Mouse (Mus musculus) activated CD4-positive, CD25-positive, alpha-beta regulatory T cell, adult 4 months (primary cell): ENCODE measurements around the gene Gm48552. TPM values are rescaled to one million over a fixed set of nuclear protein-coding genes. Genes with fewer than 3 reads are reported as not detected.

Experiments used
- ATAC-seq: one replicate; pipeline ENCODE4 v1.8.0; 2017
- polyA plus RNA-seq, 2 experiments: library from polyadenylated mRNA; unstranded; fragments of 100-300 nt; shearing (Covaris generic); gene quantifications; one replicate each; pipeline ENCODE4 v1.2.1; 2017

Gm48552 gene
- polyA plus RNA-seq, result 1 to 10 TPM in 1 of 2 experiments, not detected in 1; 1.4 TPM

DNA sequence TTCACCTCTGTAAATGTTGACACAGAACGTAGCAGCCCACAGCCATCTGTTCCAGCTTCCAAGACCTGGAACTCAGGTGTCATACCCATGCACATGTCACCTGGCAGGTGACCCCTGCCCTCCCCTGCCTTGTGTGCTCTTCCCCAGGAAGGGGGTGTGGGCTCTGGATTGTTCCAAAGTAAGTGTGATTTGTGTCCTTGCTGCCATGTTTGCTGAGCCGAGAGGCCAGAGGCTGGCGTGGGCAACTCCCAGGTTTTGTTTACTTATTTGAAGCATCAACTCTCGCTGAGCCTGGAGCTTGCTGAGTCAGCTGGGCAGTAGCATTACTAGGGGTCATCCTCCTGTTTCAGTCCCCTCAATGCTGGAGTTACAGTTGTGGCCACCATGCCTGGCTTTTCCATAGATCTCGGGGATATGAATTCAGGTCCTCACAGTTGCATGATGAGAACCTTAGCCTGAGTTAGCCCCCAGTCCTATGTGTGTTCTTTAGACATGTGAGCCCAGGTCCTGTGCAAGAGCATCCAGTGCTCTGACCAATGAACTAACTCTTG is at the start of gene Gm48552:
Gene Gm48552, plus strand, starts transcription at position 501 of the 551 bp plus-strand sequence.
- ATAC-seq, result no peak

GRCm38 (mm10) chr10:81340551-81341332 is 48.1 kb upstream of the Gm48552 start:
- no peak for ATAC-seq

- ATAC-seq, result peak; percentile 51
Observed at GRCm38 (mm10) chr10:81341333-81341949, 47.4 kb upstream of the Gm48552 start.

DNA sequence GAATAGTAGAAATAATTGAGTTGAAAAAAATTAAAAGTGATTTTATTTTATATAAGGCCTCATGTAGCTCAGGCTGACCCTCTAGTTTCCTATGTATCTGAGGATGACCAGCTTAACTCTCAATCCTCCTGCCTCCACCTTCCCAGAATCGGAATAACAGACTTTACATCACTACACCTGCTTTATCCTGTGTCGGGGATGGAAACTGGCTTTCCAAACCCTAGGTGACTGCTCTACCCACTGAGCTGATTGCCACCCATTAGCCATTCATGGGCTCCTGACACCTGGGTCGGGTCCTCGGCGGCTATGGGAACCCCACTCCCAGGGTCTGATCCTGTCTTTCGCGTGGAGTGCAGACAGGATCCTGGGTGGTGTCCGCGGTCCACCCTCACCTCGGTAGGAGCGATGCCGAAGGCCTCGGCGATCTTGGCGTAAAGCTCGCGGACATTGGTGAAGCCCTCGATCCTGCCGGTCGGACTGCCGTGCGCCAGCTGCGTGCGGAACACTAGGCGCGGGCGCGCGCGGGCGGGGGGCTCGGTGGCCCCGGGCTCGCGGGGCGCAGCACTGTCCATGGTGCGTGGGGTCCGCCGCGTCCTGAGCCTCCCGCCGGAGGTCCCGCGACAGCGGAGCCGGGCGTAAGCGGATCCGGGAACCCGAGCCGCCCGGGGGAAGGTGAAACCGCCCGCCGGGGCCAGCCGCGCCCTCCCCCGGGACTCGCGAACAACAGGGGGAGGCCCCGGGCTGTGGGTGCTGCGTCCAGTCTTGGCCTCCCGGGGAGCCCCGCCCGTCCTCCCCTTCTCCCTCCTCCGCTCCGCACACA is 45.9 kb upstream of the Gm48552 start, which contains the start of gene Gipc3:
Gene Gipc3, minus strand, starts transcription at position 581 of the 820 bp plus-strand sequence.
- ATAC-seq, result no peak

DNA sequence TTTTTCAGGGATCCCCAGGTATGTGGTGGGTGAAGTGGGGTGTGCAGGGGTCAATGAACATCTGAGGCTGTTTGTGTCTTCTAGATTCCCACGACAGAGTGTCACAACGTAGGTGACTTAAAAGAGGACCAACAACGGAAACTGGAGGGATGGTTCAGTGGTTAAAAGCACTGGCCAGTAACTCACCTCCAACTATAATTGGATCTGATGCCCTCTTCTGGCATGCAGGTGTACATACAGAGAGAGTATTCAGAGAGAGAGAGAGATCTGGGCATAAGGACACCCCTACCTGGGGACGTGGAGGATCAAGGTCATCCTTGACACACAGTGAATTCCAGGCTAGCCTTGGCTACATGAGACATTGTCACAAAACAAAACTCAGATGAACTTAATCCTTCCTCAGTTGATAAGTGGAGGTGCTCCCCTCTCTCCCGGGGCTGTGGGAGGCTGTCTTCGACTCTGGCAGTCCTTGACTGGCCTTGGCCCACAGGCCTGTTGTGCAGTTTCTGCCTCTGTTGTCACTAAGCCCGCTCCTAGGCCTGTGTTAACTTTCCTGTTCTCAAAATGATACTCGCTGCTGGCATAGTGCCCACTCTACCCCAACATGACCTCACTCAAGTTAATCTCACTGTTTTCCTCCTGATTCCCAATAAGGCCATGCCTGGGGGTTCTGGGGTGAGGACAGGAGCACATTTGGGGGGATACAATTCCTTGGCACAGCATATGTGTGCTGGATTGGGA is 44.2 kb upstream of the Gm48552 start:
- ATAC-seq, result peak; percentile 38

DNA sequence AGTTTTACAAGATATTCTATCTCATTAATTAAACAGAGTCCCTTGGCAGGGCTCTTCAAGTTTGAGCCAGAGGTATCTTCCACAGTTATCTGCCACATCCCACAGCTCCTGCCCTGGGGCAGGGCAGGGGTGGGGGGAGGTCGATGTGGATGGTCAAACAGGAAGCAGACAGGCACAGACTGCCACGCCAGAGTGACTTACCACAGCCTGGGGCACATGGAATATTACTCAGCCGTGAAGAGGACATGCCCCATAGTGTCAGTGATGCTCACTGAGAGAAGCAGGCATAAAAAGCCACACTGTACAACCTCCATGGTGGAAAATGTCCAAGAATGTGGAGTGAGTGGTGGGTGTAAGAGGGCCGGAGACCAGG is 43.7 kb upstream of the Gm48552 start:
- no peak for ATAC-seq

DNA sequence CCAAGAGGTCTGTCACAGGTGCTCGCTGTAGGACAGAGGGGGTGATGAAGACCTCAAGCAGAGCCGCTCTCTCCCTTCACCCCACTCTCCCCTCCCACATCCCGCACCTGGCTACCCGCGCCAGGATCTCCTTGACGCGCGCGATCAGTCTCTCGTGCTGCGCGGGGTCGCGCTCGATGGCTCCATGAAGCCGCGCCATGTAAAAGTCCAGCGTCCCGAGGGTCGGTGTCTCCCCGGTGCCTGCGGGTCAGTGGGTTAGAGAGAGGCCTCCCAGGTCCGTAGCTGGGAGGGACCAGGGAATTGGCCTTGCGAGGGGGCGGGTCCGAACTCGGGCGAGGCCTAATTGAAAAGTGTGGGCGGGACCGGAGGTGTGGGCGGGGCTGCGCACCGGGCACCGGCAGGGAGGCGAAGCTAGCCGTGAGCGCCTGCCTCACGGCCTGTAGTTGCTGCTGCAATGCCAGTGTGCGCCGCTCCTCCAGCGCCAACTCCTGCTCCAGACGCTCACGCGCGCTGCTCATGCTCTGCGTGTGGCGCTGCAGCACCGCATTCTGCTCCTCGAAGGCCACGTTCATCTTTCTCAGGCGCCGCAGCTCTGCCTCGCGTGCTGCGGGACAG is 42.2 kb upstream of the Gm48552 start:
- no peak for ATAC-seq

- no peak for ATAC-seq
Observed at GRCm38 (mm10) chr10:81349146-81349545, 39.7 kb upstream of the Gm48552 start.

DNA sequence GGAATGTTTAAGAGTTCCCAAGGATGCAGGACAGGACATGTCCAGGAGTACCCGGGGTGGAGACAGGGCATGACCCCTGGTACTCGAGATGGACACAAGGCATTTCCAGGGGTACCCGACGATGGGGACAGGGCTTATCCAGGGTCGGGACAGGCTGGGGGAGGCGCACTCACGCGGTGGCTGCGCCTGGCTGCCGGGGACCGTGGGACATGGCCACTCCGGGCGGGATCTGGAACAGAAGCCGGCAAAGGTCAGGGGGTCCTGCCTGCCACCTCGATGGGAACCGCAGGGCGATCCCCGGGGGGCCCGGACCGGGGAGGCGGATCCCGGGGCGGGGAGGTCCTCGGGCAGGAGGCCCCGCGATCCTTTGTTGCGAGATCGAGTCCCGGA is 38.8 kb upstream of the Gm48552 start:
- ATAC-seq, result no peak

GRCm38 (mm10) chr10:81350351-81351063 is 38.3 kb upstream of the Gm48552 start, which contains the start of gene Hmg20b:
Gene Hmg20b, minus strand, starts transcription at chr10:81350480.
- ATAC-seq, result peak; percentile 97

GRCm38 (mm10) chr10:81351678-81352291 is 37.0 kb upstream of the Gm48552 start:
- no peak for ATAC-seq

DNA sequence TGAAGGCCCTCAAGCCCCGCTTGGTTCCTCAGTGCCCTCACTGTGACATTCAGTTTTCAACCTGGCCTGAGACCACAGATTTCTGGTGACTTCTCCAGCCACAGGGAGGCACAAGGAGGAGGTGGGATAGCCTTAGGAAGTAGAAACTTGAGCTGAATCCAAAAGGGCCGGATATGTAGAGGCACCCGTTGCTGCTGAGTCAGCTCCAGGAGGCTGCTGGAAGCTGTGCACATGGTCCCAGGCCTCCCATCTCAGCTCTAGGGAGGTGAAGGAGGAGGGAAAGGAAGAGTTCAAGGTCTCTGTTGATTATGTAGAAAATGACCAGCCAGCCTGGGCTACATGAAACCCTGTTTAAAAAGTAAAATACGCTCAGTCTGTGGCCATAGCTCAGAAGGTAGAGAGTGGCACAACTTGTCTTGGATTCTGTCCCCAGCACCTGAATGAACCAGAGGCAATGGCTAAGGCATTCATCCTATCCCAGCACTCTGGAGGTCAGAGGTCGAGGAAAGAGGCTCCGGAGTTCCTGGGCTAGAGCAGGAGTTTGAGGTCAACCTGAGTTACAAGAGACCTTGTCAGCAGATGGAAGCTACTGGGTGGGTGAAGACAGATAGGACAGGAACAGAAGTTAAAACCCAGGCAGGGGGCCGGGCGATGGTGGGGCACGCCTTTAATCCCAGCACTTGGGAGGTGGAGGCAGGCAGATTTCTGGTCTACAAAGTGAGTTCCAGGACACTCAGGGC is 33.9 kb upstream of the Gm48552 start:
- ATAC-seq, result no peak

DNA sequence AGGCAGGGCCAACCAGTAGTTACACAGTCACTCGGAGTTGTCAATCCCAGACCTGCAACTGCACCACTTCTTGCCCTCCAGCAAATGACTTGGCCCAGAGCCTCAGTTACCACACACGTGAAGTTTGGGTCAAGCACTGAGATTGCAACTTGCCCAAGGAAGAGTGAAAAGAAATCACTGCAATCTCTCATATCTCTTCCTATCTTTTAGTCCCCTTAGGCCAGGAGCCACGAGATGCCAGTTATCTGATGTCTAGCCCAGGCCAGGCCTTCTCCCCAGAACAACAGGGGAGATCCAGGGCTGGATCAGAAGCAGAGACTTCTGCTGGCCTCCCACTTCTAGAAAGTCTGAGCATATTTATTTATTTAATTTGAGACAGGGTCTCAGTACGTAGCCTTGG is 33.3 kb upstream of the Gm48552 start:
- ATAC-seq, result no peak

GRCm38 (mm10) chr10:81356352-81356990 is 32.3 kb upstream of the Gm48552 start:
- ATAC-seq, result no peak

DNA sequence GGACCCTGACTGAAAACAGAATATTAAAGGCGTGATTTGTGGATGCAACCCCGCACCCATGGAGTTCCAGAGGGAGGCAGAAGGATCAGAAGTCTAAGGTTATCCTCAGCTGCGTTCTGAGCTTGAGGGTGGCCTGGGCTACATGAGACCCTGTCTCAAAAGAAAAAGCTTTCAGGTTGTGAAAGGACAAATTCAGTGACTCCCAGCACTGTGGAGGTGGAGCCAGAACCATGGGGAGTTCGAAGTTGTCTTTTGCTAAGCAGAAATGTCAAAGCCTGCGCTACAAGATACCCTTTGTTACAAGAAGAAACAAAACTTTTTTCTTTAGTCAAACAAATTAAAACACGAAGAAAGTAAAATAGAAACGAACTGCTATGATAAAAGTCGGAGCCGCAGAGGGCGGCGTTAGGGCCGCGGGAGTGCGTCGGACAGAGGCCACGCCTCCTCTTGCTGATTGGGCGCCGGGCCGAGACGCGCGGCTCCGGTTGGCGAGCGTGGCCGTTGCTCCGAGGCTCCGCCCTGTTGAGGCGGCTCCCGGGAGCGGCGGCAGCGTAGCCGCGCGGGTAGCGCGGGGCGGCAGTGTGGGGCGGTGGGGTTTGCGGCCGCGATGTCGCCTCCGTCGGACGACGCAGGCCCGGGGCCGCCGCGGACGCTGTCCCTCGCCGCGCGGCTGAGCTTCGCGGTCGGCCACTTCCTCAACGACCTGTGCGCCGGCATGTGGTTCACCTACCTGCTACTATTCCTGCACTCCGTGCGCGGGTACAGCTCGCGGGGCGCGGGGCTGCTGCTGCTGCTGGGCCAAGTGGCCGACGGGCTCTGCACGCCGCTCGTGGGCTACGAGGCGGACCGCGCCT is 31.6 kb upstream of the Gm48552 start, which contains the start of gene Mfsd12:
Gene Mfsd12, plus strand, starts transcription at position 501 of the 854 bp plus-strand sequence.
- ATAC-seq, result peak; percentile 91

DNA sequence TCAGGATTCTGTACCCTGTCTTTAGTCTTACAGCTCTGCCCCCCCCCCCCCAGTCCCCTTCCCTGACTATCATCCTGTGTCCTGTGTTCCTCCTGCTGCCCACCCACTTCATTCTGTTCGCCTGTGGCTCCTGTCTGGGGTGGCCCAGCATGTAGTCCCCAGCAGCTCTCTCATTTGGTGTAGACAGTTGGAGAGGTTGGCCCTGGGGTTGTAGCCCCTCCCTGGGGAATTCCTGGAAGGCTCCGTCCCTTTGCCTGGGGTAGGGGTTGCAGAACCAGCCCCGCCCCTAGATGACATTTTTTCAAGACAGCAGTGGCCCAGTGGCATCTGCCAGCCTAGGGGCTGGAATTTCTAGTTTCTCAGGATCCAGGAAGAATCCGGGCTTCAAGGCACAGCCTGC is 30.6 kb upstream of the Gm48552 start:
- ATAC-seq, result no peak

DNA sequence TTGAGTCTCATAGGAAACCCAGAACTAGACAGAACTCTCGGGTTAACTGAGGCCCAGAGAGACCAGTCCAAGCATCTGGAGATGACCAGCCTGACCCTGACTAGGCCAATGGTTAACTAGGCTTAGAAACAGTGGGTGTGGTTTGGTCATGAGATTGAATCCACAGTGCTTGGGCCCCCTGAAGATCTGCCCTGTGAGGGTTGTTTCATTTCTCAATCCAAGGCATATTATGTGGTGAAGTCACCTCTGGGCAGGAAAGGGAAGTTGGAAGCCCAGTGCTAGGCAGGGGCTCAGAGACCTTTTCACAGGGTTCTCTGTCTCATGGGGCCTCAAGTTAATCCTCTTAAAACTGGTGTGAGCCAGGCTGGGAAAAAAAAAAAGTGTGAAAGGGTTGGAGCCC is 30.0 kb upstream of the Gm48552 start:
- no peak for ATAC-seq

GRCm38 (mm10) chr10:81360721-81361120 is 28.1 kb upstream of the Gm48552 start:
- ATAC-seq, result no peak
